Mouse (Mus musculus): ENCODE measurements at regions not wholly inside any gene's neighbourhood (a gene's known extent, or its start where the extent isn't known, plus 50 kb on each side); places are given as distances from the start of the nearest gene placed in this dataset.

- peak; percentile 7 for DNase-seq
Measured at GRCm38 (mm10) chrX:70261360-70261759, 103.5 kb downstream of the Ids start.

- DNase-seq = no peak
Measured at GRCm38 (mm10) chrX:70216011-70216410, 148.9 kb downstream of the Ids start.

- DNase-seq = peak; percentile 12
Measured at GRCm38 (mm10) chrX:70184427-70185090, 180.3 kb downstream of the Ids start.

GRCm38 (mm10) chrX:70169737-70170136, 195.1 kb downstream of the Ids start:
- DNase-seq = no peak

GRCm38 (mm10) chrX:70161011-70161410, 203.9 kb downstream of the Ids start:
- DNase-seq = peak; percentile 8

Measured in lung, postnatal 36 days (tissue).